Mouse (Mus musculus): Measurements from ENCODE around the gene Methig1. TPM values are rescaled to one million over a fixed set of nuclear protein-coding genes. Genes with fewer than 3 reads are reported as not detected.
A peak's percentile ranks its signal among the peaks of the same experiment; 100 is the strongest.
"Not testable (repeated sequence)": the region's sequence is repeated elsewhere in the genome, so short reads cannot be mapped to it uniquely, and the experiment has no call there.

Methig1 gene
- polyA plus RNA-seq, 1 experiment from 2014 or later = 0.24 TPM

- 67% methylated on average over 14 of the region's 14 CpGs for WGBS
- peak; percentile 50; the same call in 1 of the 2 replicates for ATAC-seq (ENCODE audit: insufficient read depth, low FRiP score, low read depth)
- H3K9me3 ChIP-seq = no peaks in the 10 kb centered on the region
- H3K36me3 ChIP-seq = no peaks in the 10 kb centered on the region
- H3K4me2 ChIP-seq = no peak overlapping the region
- no peak overlapping the region for H3K4me3 ChIP-seq (replicated peaks)
- no peaks in the 10 kb centered on the region for H3K27me3 ChIP-seq (replicated peaks)
- H3K4me1 ChIP-seq = no peaks in the 10 kb centered on the region; the same call in 1 of the 2 replicates
- no peak overlapping the region for H3K9ac ChIP-seq
- H3K27ac ChIP-seq = no peak overlapping the region
Observed at GRCm38 (mm10) chr15:100346761-100347160, 6.2 kb upstream of the Methig1 start.

- Histone ChIP-seq H3K4me1 (no peaks in the 10 kb centered on the region; the same call in 1 of the 2 replicates), H3K27ac (no peak overlapping the region), H3K27me3 (replicated peaks) (no peaks in the 10 kb centered on the region), H3K4me3 (replicated peaks) (no peak overlapping the region), H3K9me3 (no peaks in the 10 kb centered on the region), H3K4me2 (no peak overlapping the region), H3K36me3 (no peaks in the 10 kb centered on the region), H3K9ac (no peak overlapping the region)
- no peak for ATAC-seq (ENCODE audit: insufficient read depth, low FRiP score, low read depth)
- 14% methylated on average over 2 of the region's 2 CpGs for WGBS
Observed at GRCm38 (mm10) chr15:100349496-100349895, 3.5 kb upstream of the Methig1 start.

GRCm38 (mm10) chr15:100351501-100352060 lies 1.4 kb upstream of the Methig1 start:
- Histone ChIP-seq H3K4me3 (replicated peaks) (no peak overlapping the region), H3K36me3 (no peaks in the 10 kb centered on the region), H3K27me3 (replicated peaks) (no peaks in the 10 kb centered on the region), H3K27ac (no peak overlapping the region), H3K9me3 (no peaks in the 10 kb centered on the region), H3K9ac (no peak overlapping the region), H3K4me2 (no peak overlapping the region), H3K4me1 (no peaks in the 10 kb centered on the region; the same call in 1 of the 2 replicates)
- 54% methylated on average over 6 of the region's 6 CpGs for WGBS
- no peak for ATAC-seq (ENCODE audit: insufficient read depth, low FRiP score, low read depth)

- not testable (repeated sequence) for H3K27me3 ChIP-seq (replicated peaks); ATAC-seq (ENCODE audit: insufficient read depth, low FRiP score, low read depth); H3K4me3 ChIP-seq (replicated peaks); H3K27ac ChIP-seq; H3K4me1 ChIP-seq; H3K9ac ChIP-seq; H3K36me3 ChIP-seq; H3K9me3 ChIP-seq; H3K4me2 ChIP-seq
- WGBS = 90% methylated on average over 22 of the region's 22 CpGs
Observed at GRCm38 (mm10) chr15:100353399-100353798, 450 bp downstream of the Methig1 start.

- H3K9me3 ChIP-seq = no peaks in the 10 kb centered on the region
- H3K27ac ChIP-seq = no peak overlapping the region
- WGBS = 62% methylated on average over 5 of the region's 5 CpGs
- no peak overlapping the region for H3K4me2 ChIP-seq
- no peaks in the 10 kb centered on the region for H3K36me3 ChIP-seq
- H3K4me3 ChIP-seq (replicated peaks) = no peak overlapping the region
- no peak overlapping the region for H3K9ac ChIP-seq
- no peaks in the 10 kb centered on the region for H3K4me1 ChIP-seq
- no peak for ATAC-seq (ENCODE audit: insufficient read depth, low FRiP score, low read depth)
- no peaks in the 10 kb centered on the region for H3K27me3 ChIP-seq (replicated peaks)
Observed at GRCm38 (mm10) chr15:100355876-100356275, 2.9 kb downstream of the Methig1 start.

GRCm38 (mm10) chr15:100364242-100364641 lies 11.3 kb downstream of the Methig1 start, which contains the start of gene Higd1c:
Higd1c (plus strand) TSS chr15:100364542.
- H3K4me1 ChIP-seq = no peaks in the 10 kb centered on the region
- H3K27ac ChIP-seq = no peak within 1 kb of the TSS
- WGBS = 63% methylated on average over 7 of the region's 7 CpGs
- H3K9me3 ChIP-seq = no peaks in the 10 kb centered on the region
- no peaks in the 10 kb centered on the region for H3K36me3 ChIP-seq
- no peak within 1 kb of the TSS for H3K9ac ChIP-seq
- no peak for ATAC-seq (ENCODE audit: insufficient read depth, low FRiP score, low read depth)
- H3K27me3 ChIP-seq (replicated peaks) = no peaks in the 10 kb centered on the region
- H3K4me3 ChIP-seq (replicated peaks) = no peak within 1 kb of the TSS
- H3K4me2 ChIP-seq = no peak within 1 kb of the TSS

GRCm38 (mm10) chr15:100365967-100366366 lies 13.0 kb downstream of the Methig1 start:
- not testable (repeated sequence) for H3K27ac ChIP-seq; H3K4me3 ChIP-seq (replicated peaks); H3K4me1 ChIP-seq; H3K27me3 ChIP-seq (replicated peaks); ATAC-seq (ENCODE audit: insufficient read depth, low FRiP score, low read depth); H3K9ac ChIP-seq; H3K36me3 ChIP-seq; H3K9me3 ChIP-seq; H3K4me2 ChIP-seq
- WGBS = 63% methylated on average over 9 of the region's 9 CpGs

GRCm38 (mm10) chr15:100367119-100367518 lies 14.2 kb downstream of the Methig1 start:
- 63% methylated on average over 7 of the region's 7 CpGs for WGBS
- H3K9me3 ChIP-seq = no peaks in the 10 kb centered on the region
- H3K9ac ChIP-seq = no peak overlapping the region
- no peaks in the 10 kb centered on the region for H3K4me1 ChIP-seq
- no peak overlapping the region for H3K4me3 ChIP-seq (replicated peaks)
- no peak overlapping the region for H3K27ac ChIP-seq
- no peak for ATAC-seq (ENCODE audit: insufficient read depth, low FRiP score, low read depth)
- H3K27me3 ChIP-seq (replicated peaks) = no peaks in the 10 kb centered on the region
- H3K36me3 ChIP-seq = no peaks in the 10 kb centered on the region
- H3K4me2 ChIP-seq = no peak overlapping the region

GRCm38 (mm10) chr15:100375066-100375465 lies 22.1 kb downstream of the Methig1 start:
- Histone ChIP-seq H3K4me3 (replicated peaks) (no peak overlapping the region), H3K9me3 (no peaks in the 10 kb centered on the region), H3K4me2 (no peak overlapping the region), H3K36me3 (no peaks in the 10 kb centered on the region), H3K4me1 (no peaks in the 10 kb centered on the region), H3K27ac (no peak overlapping the region), H3K9ac (no peak overlapping the region), H3K27me3 (replicated peaks) (no peaks in the 10 kb centered on the region)
- WGBS = 33% methylated on average over 5 of the region's 5 CpGs
- ATAC-seq (ENCODE audit: insufficient read depth, low FRiP score, low read depth) = no peak

GRCm38 (mm10) chr15:100377847-100378505 lies 25.0 kb downstream of the Methig1 start:
- 47% methylated on average over 4 of the region's 9 CpGs for WGBS
- not testable (repeated sequence) for ATAC-seq (ENCODE audit: insufficient read depth, low FRiP score, low read depth); H3K4me3 ChIP-seq (replicated peaks); H3K4me1 ChIP-seq; H3K9me3 ChIP-seq; H3K27ac ChIP-seq; H3K4me2 ChIP-seq; H3K27me3 ChIP-seq (replicated peaks); H3K36me3 ChIP-seq; H3K9ac ChIP-seq

- H3K27ac ChIP-seq = no peak overlapping the region
- H3K27me3 ChIP-seq (replicated peaks) = no peaks in the 10 kb centered on the region
- no peaks in the 10 kb centered on the region for H3K4me1 ChIP-seq
- no peaks in the 10 kb centered on the region for H3K36me3 ChIP-seq
- H3K9ac ChIP-seq = no peak overlapping the region
- H3K4me2 ChIP-seq = no peak overlapping the region
- ATAC-seq (ENCODE audit: insufficient read depth, low FRiP score, low read depth) = no peak
- H3K9me3 ChIP-seq = no peaks in the 10 kb centered on the region
- 85% methylated on average over 8 of the region's 8 CpGs for WGBS
- no peak overlapping the region for H3K4me3 ChIP-seq (replicated peaks)
Observed at GRCm38 (mm10) chr15:100379658-100380057, 26.7 kb downstream of the Methig1 start.

GRCm38 (mm10) chr15:100380104-100380503 lies 27.2 kb downstream of the Methig1 start:
- no peaks in the 10 kb centered on the region for H3K9me3 ChIP-seq
- 55% methylated on average over 2 of the region's 2 CpGs for WGBS
- peak; percentile 53; the same call in 1 of the 2 replicates for ATAC-seq (ENCODE audit: insufficient read depth, low FRiP score, low read depth)
- no peak overlapping the region for H3K27ac ChIP-seq
- no peaks in the 10 kb centered on the region for H3K27me3 ChIP-seq (replicated peaks)
- no peak overlapping the region for H3K4me2 ChIP-seq
- H3K9ac ChIP-seq = no peak overlapping the region
- no peaks in the 10 kb centered on the region for H3K4me1 ChIP-seq
- no peak overlapping the region for H3K4me3 ChIP-seq (replicated peaks)
- no peaks in the 10 kb centered on the region for H3K36me3 ChIP-seq
